Mouse (Mus musculus): ENCODE data around the gene Tlk1. TPM values are rescaled to one million over a fixed set of nuclear protein-coding genes. Genes with fewer than 3 reads are reported as not detected.

The Tlk1 gene
- polyA plus RNA-seq, 1 experiment from 2014 or later: 16.5 TPM

- Histone ChIP-seq H3K4me3 (ENCODE audit: low read depth, low read length) (no peak overlapping the region), H3K4me1 (ENCODE audit: control insufficient read depth, low read depth, low read length) (no peaks in the 10 kb centered on the region), H3K4me2 (ENCODE audit: low read depth, low read length) (no peak overlapping the region), H3K27me3 (ENCODE audit: control insufficient read depth, insufficient read depth, low read depth, low read length) (no peaks in the 10 kb centered on the region), H3K9me3 (replicated peaks; ENCODE audit: control insufficient read depth, low read length) (no peaks in the 10 kb centered on the region), H3K27ac (ENCODE audit: low read length) (no peak overlapping the region), H3K36me3 (ENCODE audit: control insufficient read depth, insufficient read depth) (peaks cover 42% of the 10 kb centered on the region), H3K9ac (ENCODE audit: low read depth, low read length) (no peak overlapping the region)
- 93% methylated on average over 5 of the region's 5 CpGs for WGBS (ENCODE audit: insufficient replicate concordance)
- no peak for ATAC-seq (ENCODE audit: low read depth)
Observed at GRCm38 (mm10) chr2:70752149-70752548, 73.4 kb downstream of the Tlk1 start.

GRCm38 (mm10) chr2:70751655-70752054 is 73.9 kb downstream of the Tlk1 start:
- H3K4me3 ChIP-seq (ENCODE audit: low read depth, low read length): no peak overlapping the region
- peaks cover 41% of the 10 kb centered on the region for H3K36me3 ChIP-seq (ENCODE audit: control insufficient read depth, insufficient read depth)
- H3K9me3 ChIP-seq (replicated peaks; ENCODE audit: control insufficient read depth, low read length): no peaks in the 10 kb centered on the region
- 91% methylated on average over 2 of the region's 2 CpGs for WGBS (ENCODE audit: insufficient replicate concordance)
- no peak overlapping the region for H3K4me2 ChIP-seq (ENCODE audit: low read depth, low read length)
- H3K4me1 ChIP-seq (ENCODE audit: control insufficient read depth, low read depth, low read length): no peaks in the 10 kb centered on the region
- H3K9ac ChIP-seq (ENCODE audit: low read depth, low read length): no peak overlapping the region
- no peak overlapping the region for H3K27ac ChIP-seq (ENCODE audit: low read length)
- ATAC-seq (ENCODE audit: low read depth): no peak
- no peaks in the 10 kb centered on the region for H3K27me3 ChIP-seq (ENCODE audit: control insufficient read depth, insufficient read depth, low read depth, low read length)

GRCm38 (mm10) chr2:70742588-70742987 is 82.9 kb downstream of the Tlk1 start:
- no peak overlapping the region for H3K4me2 ChIP-seq (ENCODE audit: low read depth, low read length)
- no peak for ATAC-seq (ENCODE audit: low read depth)
- peaks cover 57% of the 10 kb centered on the region for H3K36me3 ChIP-seq (ENCODE audit: control insufficient read depth, insufficient read depth)
- H3K4me1 ChIP-seq (ENCODE audit: control insufficient read depth, low read depth, low read length): no peaks in the 10 kb centered on the region
- 73% methylated on average over 2 of the region's 2 CpGs for WGBS (ENCODE audit: insufficient replicate concordance)
- H3K27me3 ChIP-seq (ENCODE audit: control insufficient read depth, insufficient read depth, low read depth, low read length): no peaks in the 10 kb centered on the region
- no peak overlapping the region for H3K9ac ChIP-seq (ENCODE audit: low read depth, low read length)
- H3K4me3 ChIP-seq (ENCODE audit: low read depth, low read length): no peak overlapping the region
- H3K9me3 ChIP-seq (replicated peaks; ENCODE audit: control insufficient read depth, low read length): no peaks in the 10 kb centered on the region
- no peak overlapping the region for H3K27ac ChIP-seq (ENCODE audit: low read length)

- H3K36me3 ChIP-seq (ENCODE audit: control insufficient read depth, insufficient read depth): peaks cover 57% of the 10 kb centered on the region
- no peak overlapping the region for H3K4me3 ChIP-seq (ENCODE audit: low read depth, low read length)
- no peak overlapping the region for H3K9ac ChIP-seq (ENCODE audit: low read depth, low read length)
- no peak for ATAC-seq (ENCODE audit: low read depth)
- H3K27ac ChIP-seq (ENCODE audit: low read length): no peak overlapping the region
- H3K4me1 ChIP-seq (ENCODE audit: control insufficient read depth, low read depth, low read length): no peaks in the 10 kb centered on the region
- no peaks in the 10 kb centered on the region for H3K27me3 ChIP-seq (ENCODE audit: control insufficient read depth, insufficient read depth, low read depth, low read length)
- 92% methylated on average over 5 of the region's 5 CpGs for WGBS (ENCODE audit: insufficient replicate concordance)
- no peaks in the 10 kb centered on the region for H3K9me3 ChIP-seq (replicated peaks; ENCODE audit: control insufficient read depth, low read length)
- H3K4me2 ChIP-seq (ENCODE audit: low read depth, low read length): no peak overlapping the region
Observed at GRCm38 (mm10) chr2:70741901-70742300, 83.6 kb downstream of the Tlk1 start.

- no peaks in the 10 kb centered on the region for H3K27me3 ChIP-seq (ENCODE audit: control insufficient read depth, insufficient read depth, low read depth, low read length)
- no peaks in the 10 kb centered on the region for H3K9me3 ChIP-seq (replicated peaks; ENCODE audit: control insufficient read depth, low read length)
- no peak for ATAC-seq (ENCODE audit: low read depth)
- H3K9ac ChIP-seq (ENCODE audit: low read depth, low read length): no peak overlapping the region
- H3K4me2 ChIP-seq (ENCODE audit: low read depth, low read length): no peak overlapping the region
- H3K4me1 ChIP-seq (ENCODE audit: control insufficient read depth, low read depth, low read length): no peaks in the 10 kb centered on the region
- no peak overlapping the region for H3K27ac ChIP-seq (ENCODE audit: low read length)
- WGBS (ENCODE audit: insufficient replicate concordance): 56% methylated on average over 5 of the region's 5 CpGs
- no peak overlapping the region for H3K4me3 ChIP-seq (ENCODE audit: low read depth, low read length)
- peaks cover 33% of the 10 kb centered on the region for H3K36me3 ChIP-seq (ENCODE audit: control insufficient read depth, insufficient read depth)
Observed at GRCm38 (mm10) chr2:70736008-70736407, 89.5 kb downstream of the Tlk1 start.

GRCm38 (mm10) chr2:70735534-70735933 is 90.0 kb downstream of the Tlk1 start:
- H3K4me3 ChIP-seq (ENCODE audit: low read depth, low read length): no peak overlapping the region
- H3K27me3 ChIP-seq (ENCODE audit: control insufficient read depth, insufficient read depth, low read depth, low read length): no peaks in the 10 kb centered on the region
- no peak overlapping the region for H3K9ac ChIP-seq (ENCODE audit: low read depth, low read length)
- 52% methylated on average over 4 of the region's 4 CpGs for WGBS (ENCODE audit: insufficient replicate concordance)
- no peak for ATAC-seq (ENCODE audit: low read depth)
- no peak overlapping the region for H3K4me2 ChIP-seq (ENCODE audit: low read depth, low read length)
- peaks cover 33% of the 10 kb centered on the region for H3K36me3 ChIP-seq (ENCODE audit: control insufficient read depth, insufficient read depth)
- no peak overlapping the region for H3K27ac ChIP-seq (ENCODE audit: low read length)
- H3K4me1 ChIP-seq (ENCODE audit: control insufficient read depth, low read depth, low read length): no peaks in the 10 kb centered on the region
- no peaks in the 10 kb centered on the region for H3K9me3 ChIP-seq (replicated peaks; ENCODE audit: control insufficient read depth, low read length)

- Histone ChIP-seq H3K27me3 (ENCODE audit: control insufficient read depth, insufficient read depth, low read depth, low read length) (no peaks in the 10 kb centered on the region), H3K4me2 (ENCODE audit: low read depth, low read length) (no peak overlapping the region), H3K27ac (ENCODE audit: low read length) (no peak overlapping the region), H3K9me3 (replicated peaks; ENCODE audit: control insufficient read depth, low read length) (no peaks in the 10 kb centered on the region), H3K36me3 (ENCODE audit: control insufficient read depth, insufficient read depth) (peaks cover 35% of the 10 kb centered on the region), H3K9ac (ENCODE audit: low read depth, low read length) (no peak overlapping the region), H3K4me3 (ENCODE audit: low read depth, low read length) (no peak overlapping the region), H3K4me1 (ENCODE audit: control insufficient read depth, low read depth, low read length) (no peaks in the 10 kb centered on the region)
- ATAC-seq (ENCODE audit: low read depth): no peak
- 89% methylated on average over 2 of the region's 2 CpGs for WGBS (ENCODE audit: insufficient replicate concordance)
Observed at GRCm38 (mm10) chr2:70727089-70727488, 98.4 kb downstream of the Tlk1 start.

GRCm38 (mm10) chr2:70723610-70724243 is 101.8 kb downstream of the Tlk1 start:
- Histone ChIP-seq H3K27me3 (ENCODE audit: control insufficient read depth, insufficient read depth, low read depth, low read length) (no peaks in the 10 kb centered on the region), H3K9ac (ENCODE audit: low read depth, low read length) (no peak overlapping the region), H3K27ac (ENCODE audit: low read length) (no peak overlapping the region), H3K4me1 (ENCODE audit: control insufficient read depth, low read depth, low read length) (no peaks in the 10 kb centered on the region), H3K36me3 (ENCODE audit: control insufficient read depth, insufficient read depth) (peaks cover 53% of the 10 kb centered on the region), H3K4me2 (ENCODE audit: low read depth, low read length) (no peak overlapping the region), H3K9me3 (replicated peaks; ENCODE audit: control insufficient read depth, low read length) (no peaks in the 10 kb centered on the region), H3K4me3 (ENCODE audit: low read depth, low read length) (no peak overlapping the region)
- 91% methylated on average over 9 of the region's 9 CpGs for WGBS (ENCODE audit: insufficient replicate concordance)
- ATAC-seq (ENCODE audit: low read depth): no peak

- ATAC-seq (ENCODE audit: low read depth): no peak
- Histone ChIP-seq H3K36me3 (ENCODE audit: control insufficient read depth, insufficient read depth) (peaks cover 44% of the 10 kb centered on the region), H3K9ac (ENCODE audit: low read depth, low read length) (no peak overlapping the region), H3K27ac (ENCODE audit: low read length) (no peak overlapping the region), H3K4me1 (ENCODE audit: control insufficient read depth, low read depth, low read length) (no peaks in the 10 kb centered on the region), H3K9me3 (replicated peaks; ENCODE audit: control insufficient read depth, low read length) (no peaks in the 10 kb centered on the region), H3K27me3 (ENCODE audit: control insufficient read depth, insufficient read depth, low read depth, low read length) (no peaks in the 10 kb centered on the region), H3K4me3 (ENCODE audit: low read depth, low read length) (no peak overlapping the region), H3K4me2 (ENCODE audit: low read depth, low read length) (no peak overlapping the region)
- 90% methylated on average over 4 of the region's 4 CpGs for WGBS (ENCODE audit: insufficient replicate concordance)
Observed at GRCm38 (mm10) chr2:70710878-70711277, 114.7 kb downstream of the Tlk1 start.
